Mouse (Mus musculus) heart, adult 2 months (tissue): ENCODE results near the gene Mob3c.

Experiments used
- CTCF ChIP-seq: fragments of 200-600 bp; IDR thresholded peaks from 2 replicates; pipeline ENCODE4 v1.8.1; 2022; ENCODE audit warnings: antibody characterized with exemption, mild to moderate bottlenecking, moderate library complexity
- EP300 ChIP-seq: fragments of 200-500 bp; IDR thresholded peaks from 2 replicates; pipeline ENCODE4 v1.6.1; 2011; ENCODE audit warnings: low read depth, low read length, control low read depth; ENCODE audit not compliant: insufficient read depth
- POLR2A ChIP-seq: fragments of 200-500 bp; IDR thresholded peaks from 2 replicates; pipeline ENCODE4 v1.6.1; 2011; ENCODE audit warnings: mild to moderate bottlenecking, low read depth, low read length, control low read depth; ENCODE audit not compliant: insufficient read depth

- TF ChIP-seq CTCF: no peak
- no peak for TF ChIP-seq POLR2A
- no peak for TF ChIP-seq EP300
Measured at GRCm38 (mm10) chr4:115820944-115821343, 6.9 kb upstream of the Mob3c start.
